Mouse (Mus musculus) forebrain, postnatal 0 days (tissue): ENCODE measurements at regions not wholly inside any gene's neighbourhood (a gene's known extent, or its start where the extent isn't known, plus 50 kb on each side); places are given as distances from the start of the nearest gene placed in this dataset.
A peak's percentile ranks its signal among the peaks of the same experiment; 100 is the strongest.
"Not testable (repeated sequence)": the region's sequence is repeated elsewhere in the genome, so short reads cannot be mapped to it uniquely, and the experiment has no call there.

Experiments
- ATAC-seq: fragments of 200-750 bp; cut with Nextera tagmentation; 2 replicates; pipeline ENCODE4 v1.8.0; 2017; ENCODE audit warnings: mild to moderate bottlenecking, moderate library complexity
- DNase-seq: peaks from one replicate; pipeline ENCODE4 v3.0.0-alpha.2; 2015
- H3K27ac ChIP-seq: fragments of 300-500 bp; sonication (generic); 2 replicates; pipeline ENCODE4 v1.5.1; 2014; ENCODE audit warnings: low read depth, mild to moderate bottlenecking, antibody characterized with exemption, low read length, moderate library complexity, mixed read lengths
- H3K27me3 ChIP-seq: fragments of 300-500 bp; sonication (generic); 2 replicates; pipeline ENCODE4 v1.6.1; 2014; ENCODE audit warnings: mild to moderate bottlenecking, low read length, mixed read lengths; ENCODE audit not compliant: insufficient read depth
- H3K36me3 ChIP-seq: fragments of 300-500 bp; sonication (generic); 2 replicates; pipeline ENCODE4 v1.6.1; 2014; ENCODE audit warnings: mild to moderate bottlenecking, moderate library complexity; ENCODE audit not compliant: insufficient read depth
- H3K4me1 ChIP-seq: fragments of 300-500 bp; sonication (generic); 2 replicates; pipeline ENCODE4 v1.6.1; 2014; ENCODE audit warnings: antibody characterized with exemption; ENCODE audit not compliant: insufficient read depth
- H3K4me2 ChIP-seq: fragments of 300-500 bp; sonication (generic); 2 replicates; pipeline ENCODE4 v1.6.1; 2014; ENCODE audit warnings: low read depth, mild to moderate bottlenecking, moderate library complexity
- H3K4me3 ChIP-seq: fragments of 300-500 bp; sonication (generic); 2 replicates; pipeline ENCODE4 v1.5.1; 2014; ENCODE audit warnings: low read depth, low read length, mixed read lengths
- H3K9ac ChIP-seq: fragments of 300-500 bp; sonication (generic); 2 replicates; pipeline ENCODE4 v1.6.1; 2014; ENCODE audit warnings: mild to moderate bottlenecking
- H3K9me3 ChIP-seq: fragments of 300-500 bp; sonication (generic); 2 replicates; pipeline ENCODE4 v1.6.1; 2016; ENCODE audit warnings: low read length
- CTCF ChIP-seq: sonication (generic); IDR thresholded peaks from 2 replicates; pipeline ENCODE4 v1.5.1; 2016; ENCODE audit warnings: antibody characterized with exemption, control low read depth, low read depth
- WGBS: fragments of 180-500 bp; shearing (Covaris S2); extraction: QIAGEN DNeasy Blood & Tissue Kit; methylation state at CpG from one replicate; pipeline ENCODE4 v1.1.7; 2014; 5-methylcytosine and 5-hydroxymethylcytosine counted together

DNA sequence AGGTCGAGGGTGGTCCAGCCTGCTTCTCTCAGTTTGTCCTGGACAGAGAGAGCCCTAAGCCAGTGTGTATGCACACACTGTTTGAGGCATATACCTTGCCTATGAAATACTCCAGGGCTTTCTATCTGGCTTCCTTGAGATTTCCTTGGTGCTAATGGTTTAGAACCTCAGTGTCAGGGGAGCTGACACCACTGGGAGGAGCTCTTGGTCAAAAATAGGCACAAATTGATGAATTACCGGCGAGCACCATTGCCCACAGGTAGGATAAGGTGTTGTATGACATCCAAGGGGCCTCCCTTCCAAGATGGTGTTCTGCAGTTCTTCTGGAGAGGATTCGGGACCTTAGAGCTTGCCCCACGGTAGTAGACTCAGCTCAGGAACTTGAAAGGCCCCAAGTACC, 129.0 kb downstream of the Cyld start:
- peak; percentile 30 for TF ChIP-seq CTCF
- Histone ChIP-seq H3K27me3 (no peaks in the 10 kb centered on the region), H3K4me1 (no peaks in the 10 kb centered on the region), H3K4me2 (no peak overlapping the region), H3K27ac (no peak overlapping the region), H3K4me3 (no peak overlapping the region), H3K9me3 (no peaks in the 10 kb centered on the region), H3K36me3 (no peaks in the 10 kb centered on the region), H3K9ac (no peak overlapping the region)
- DNase-seq: no peak
- no peak for ATAC-seq
- 63% methylated on average over 5 of the region's 5 CpGs for WGBS

DNA sequence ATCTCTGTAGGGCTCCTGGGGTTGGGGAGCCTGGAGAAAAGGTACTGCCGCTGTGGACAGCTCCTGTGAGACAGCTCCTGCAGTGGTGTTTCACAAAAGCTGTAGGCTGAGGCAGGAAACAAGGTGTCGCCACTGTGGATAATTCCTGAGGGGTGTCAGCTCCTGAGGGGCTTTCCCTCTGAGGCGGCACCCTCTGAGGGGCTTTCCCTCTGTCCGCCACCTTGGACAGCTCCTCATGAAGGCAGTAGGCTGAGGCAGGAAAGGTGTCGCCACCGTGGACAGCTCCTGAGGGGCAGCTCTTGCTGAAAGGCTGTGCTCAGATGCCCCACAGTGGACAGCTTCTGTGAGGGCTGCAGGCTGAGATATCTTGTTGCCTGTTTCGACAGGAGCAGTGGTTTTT, 127.1 kb downstream of the Cyld start:
- no peak overlapping the region for H3K4me2 ChIP-seq
- H3K9me3 ChIP-seq: no peaks in the 10 kb centered on the region
- 89% methylated on average over 7 of the region's 7 CpGs for WGBS
- H3K4me3 ChIP-seq: no peak overlapping the region
- DNase-seq: no peak
- H3K36me3 ChIP-seq: no peaks in the 10 kb centered on the region
- H3K9ac ChIP-seq: no peak overlapping the region
- H3K27ac ChIP-seq: no peak overlapping the region
- no peak for TF ChIP-seq CTCF
- no peaks in the 10 kb centered on the region for H3K27me3 ChIP-seq
- ATAC-seq: no peak
- H3K4me1 ChIP-seq: no peaks in the 10 kb centered on the region

DNA sequence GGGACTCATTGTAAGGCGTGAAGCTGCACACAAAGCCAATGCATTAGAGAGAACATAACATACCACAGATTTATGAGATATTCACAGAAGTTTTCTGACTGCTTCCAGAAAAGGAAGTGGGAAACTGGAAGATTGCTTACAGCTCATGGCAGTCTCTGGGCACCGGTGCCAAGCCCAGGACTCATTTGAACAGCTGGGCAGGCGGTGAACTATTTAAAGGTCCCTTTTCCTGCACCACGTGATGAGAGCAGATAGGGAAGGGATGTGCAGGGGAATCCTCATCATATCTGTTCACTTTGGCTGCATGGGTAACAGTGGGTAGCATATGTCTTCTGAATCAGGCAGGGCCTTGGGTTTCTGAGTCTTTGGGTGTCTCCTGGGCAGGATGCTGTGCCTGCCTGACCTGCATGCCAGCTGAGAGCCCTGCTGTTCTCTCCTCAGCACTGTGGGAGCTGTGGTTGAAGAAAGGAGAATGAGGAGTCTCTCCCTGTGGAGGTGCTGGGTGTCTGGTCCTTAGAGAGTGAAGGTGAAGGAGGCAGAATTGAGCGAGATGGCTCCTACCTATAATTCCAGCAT, 123.5 kb downstream of the Cyld start:
- DNase-seq (no peak), ATAC-seq (no peak)
- Histone ChIP-seq H3K36me3 (no peaks in the 10 kb centered on the region), H3K9me3 (no peaks in the 10 kb centered on the region), H3K27me3 (no peaks in the 10 kb centered on the region), H3K27ac (no peak overlapping the region), H3K4me3 (no peak overlapping the region), H3K4me1 (no peaks in the 10 kb centered on the region), H3K4me2 (no peak overlapping the region), H3K9ac (no peak overlapping the region)
- WGBS: 83% methylated on average over 5 of the region's 5 CpGs
- TF ChIP-seq CTCF: no peak

DNA sequence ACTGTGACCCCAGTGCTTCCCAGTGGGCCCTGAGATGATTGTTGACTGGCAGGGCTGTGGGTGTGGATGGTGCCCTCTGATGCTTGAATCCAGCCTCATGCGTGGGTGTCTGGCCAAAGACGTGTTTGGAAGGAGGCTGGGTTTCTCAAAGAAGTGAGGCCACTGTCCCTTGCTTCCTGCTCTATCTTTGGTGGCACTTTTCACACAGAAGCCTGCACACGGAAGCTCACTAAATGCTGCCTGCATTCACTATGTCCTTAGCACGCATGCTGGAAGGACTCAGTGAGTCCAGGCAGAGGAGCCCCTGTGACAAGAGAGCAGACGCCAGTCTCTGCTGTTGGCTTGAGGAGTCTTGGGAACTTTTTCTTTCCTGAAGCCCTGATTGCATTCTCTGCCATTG, 119.6 kb downstream of the Cyld start:
- Histone ChIP-seq H3K27me3 (no peaks in the 10 kb centered on the region), H3K4me1 (peaks cover 7% of the 10 kb centered on the region), H3K27ac (no peak overlapping the region), H3K4me2 (no peak overlapping the region), H3K9ac (no peak overlapping the region), H3K9me3 (no peaks in the 10 kb centered on the region), H3K4me3 (no peak overlapping the region), H3K36me3 (no peaks in the 10 kb centered on the region)
- ATAC-seq: no peak
- no peak for TF ChIP-seq CTCF
- DNase-seq: no peak
- 85% methylated on average over 5 of the region's 5 CpGs for WGBS

DNA sequence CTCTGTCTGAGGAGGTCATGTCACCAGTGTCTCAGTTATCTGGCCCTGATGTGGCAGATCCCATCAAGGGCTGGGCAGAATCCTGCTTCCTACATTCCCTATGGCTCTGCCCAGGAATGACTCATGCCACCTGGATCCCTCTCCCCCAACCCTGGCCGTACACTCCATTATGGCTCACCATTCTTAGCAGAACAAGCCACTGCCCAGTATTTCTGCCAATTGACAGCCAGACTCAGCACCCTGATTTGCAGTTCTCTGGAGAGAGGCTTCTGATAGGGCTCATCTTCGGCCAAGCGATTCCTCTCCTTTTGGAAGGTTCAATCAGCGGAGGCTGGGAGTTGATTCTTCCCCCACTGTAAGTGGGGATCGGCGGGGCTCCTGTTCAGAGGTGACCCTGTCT, 117.4 kb downstream of the Cyld start:
- no peak overlapping the region for H3K4me2 ChIP-seq
- no peaks in the 10 kb centered on the region for H3K9me3 ChIP-seq
- no peak for TF ChIP-seq CTCF
- peaks cover 7% of the 10 kb centered on the region for H3K4me1 ChIP-seq
- H3K4me3 ChIP-seq: no peak overlapping the region
- H3K27ac ChIP-seq: no peak overlapping the region
- DNase-seq: no peak
- H3K36me3 ChIP-seq: no peaks in the 10 kb centered on the region
- WGBS: 91% methylated on average over 6 of the region's 6 CpGs
- H3K9ac ChIP-seq: no peak overlapping the region
- no peaks in the 10 kb centered on the region for H3K27me3 ChIP-seq
- ATAC-seq: no peak

DNA sequence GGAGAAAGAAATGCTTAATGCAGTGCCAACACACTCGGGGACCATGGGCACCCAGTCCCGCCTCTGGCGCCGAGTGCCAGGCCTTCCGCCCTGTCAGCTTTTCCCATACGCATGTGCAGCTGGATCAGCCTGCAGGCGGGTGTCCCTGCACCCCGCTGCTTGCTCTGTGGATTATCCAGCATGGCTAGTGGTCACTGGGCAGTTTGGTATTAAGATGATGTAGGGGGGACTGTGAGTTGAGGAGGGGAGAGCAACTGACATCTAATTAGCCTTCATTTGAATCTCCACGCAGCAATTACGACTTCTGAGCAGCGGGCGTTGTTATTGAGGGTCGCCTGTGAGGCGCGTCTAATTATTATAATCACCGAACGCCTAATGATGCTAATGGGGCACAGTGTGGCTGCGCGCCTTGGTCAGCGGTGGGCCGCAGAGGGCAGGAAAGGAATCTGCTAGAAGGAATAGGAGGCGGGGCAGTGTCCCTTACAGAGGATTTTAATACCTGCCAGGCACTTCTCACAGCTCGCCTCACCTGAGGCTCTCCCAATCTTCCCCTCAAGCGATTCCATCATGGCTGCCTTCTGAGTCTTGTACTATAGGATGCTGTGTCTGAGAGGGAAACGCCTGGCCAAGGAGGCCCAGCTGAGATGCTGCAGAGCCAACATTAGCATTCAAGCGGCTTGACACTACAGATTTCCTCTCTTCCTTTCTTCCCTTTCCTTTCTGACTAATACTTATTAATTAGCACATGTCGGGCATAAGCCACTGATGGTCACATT, 116.3 kb downstream of the Cyld start:
- Histone ChIP-seq H3K9ac (no peak overlapping the region), H3K9me3 (no peaks in the 10 kb centered on the region), H3K4me2 (peak overlapping the region; percentile 46), H3K27ac (no peak overlapping the region), H3K4me1 (peaks cover 7% of the 10 kb centered on the region), H3K4me3 (peak overlapping the region; percentile 18), H3K27me3 (no peaks in the 10 kb centered on the region), H3K36me3 (no peaks in the 10 kb centered on the region)
- WGBS: 16% methylated on average over 27 of the region's 27 CpGs
- DNase-seq (peak; percentile 35), ATAC-seq (peak; percentile 65)
- no peak for TF ChIP-seq CTCF

DNA sequence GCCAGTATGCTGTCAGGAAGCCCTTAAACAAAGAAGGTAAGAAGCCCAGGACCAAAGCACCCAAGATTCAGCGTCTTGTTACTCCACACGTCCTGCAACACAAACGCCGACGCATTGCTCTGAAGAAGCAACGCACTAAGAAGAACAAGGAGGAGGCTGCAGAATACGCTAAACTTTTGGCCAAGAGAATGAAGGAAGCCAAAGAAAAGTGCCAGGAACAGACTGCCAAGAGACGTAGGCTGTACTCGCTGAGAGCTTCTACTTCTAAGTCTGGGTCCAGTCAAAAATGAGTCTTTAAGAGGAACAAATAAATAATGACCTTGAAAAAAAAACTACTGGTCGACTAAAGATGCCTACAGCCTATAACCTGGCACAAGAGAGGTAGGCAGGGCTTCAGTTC, 110.0 kb downstream of the Cyld start:
- H3K9me3 ChIP-seq, H3K4me2 ChIP-seq, H3K27me3 ChIP-seq, H3K27ac ChIP-seq, DNase-seq, H3K36me3 ChIP-seq, ATAC-seq, H3K4me1 ChIP-seq, H3K9ac ChIP-seq, H3K4me3 ChIP-seq: not testable (repeated sequence)
- whole genome bisulfite sequencing: 87% methylated on average over 10 of the region's 10 CpGs
